Mouse (Mus musculus) bone marrow, adult 2 months (tissue): Measurements from ENCODE around the gene Arpc5.

Source experiments
- CTCF ChIP-seq: fragments of 200-500 bp; IDR thresholded peaks from 2 replicates; pipeline ENCODE4 v1.5.1; 2011; ENCODE audit warnings: low read length, control low read depth; ENCODE audit not compliant: control insufficient read depth, insufficient read depth
- POLR2A ChIP-seq: fragments of 200-500 bp; IDR thresholded peaks from 2 replicates; pipeline ENCODE4 v1.6.1; 2011; ENCODE audit warnings: low read depth, mild to moderate bottlenecking, control low read depth, low read length, borderline replicate concordance; ENCODE audit not compliant: control insufficient read depth

DNA sequence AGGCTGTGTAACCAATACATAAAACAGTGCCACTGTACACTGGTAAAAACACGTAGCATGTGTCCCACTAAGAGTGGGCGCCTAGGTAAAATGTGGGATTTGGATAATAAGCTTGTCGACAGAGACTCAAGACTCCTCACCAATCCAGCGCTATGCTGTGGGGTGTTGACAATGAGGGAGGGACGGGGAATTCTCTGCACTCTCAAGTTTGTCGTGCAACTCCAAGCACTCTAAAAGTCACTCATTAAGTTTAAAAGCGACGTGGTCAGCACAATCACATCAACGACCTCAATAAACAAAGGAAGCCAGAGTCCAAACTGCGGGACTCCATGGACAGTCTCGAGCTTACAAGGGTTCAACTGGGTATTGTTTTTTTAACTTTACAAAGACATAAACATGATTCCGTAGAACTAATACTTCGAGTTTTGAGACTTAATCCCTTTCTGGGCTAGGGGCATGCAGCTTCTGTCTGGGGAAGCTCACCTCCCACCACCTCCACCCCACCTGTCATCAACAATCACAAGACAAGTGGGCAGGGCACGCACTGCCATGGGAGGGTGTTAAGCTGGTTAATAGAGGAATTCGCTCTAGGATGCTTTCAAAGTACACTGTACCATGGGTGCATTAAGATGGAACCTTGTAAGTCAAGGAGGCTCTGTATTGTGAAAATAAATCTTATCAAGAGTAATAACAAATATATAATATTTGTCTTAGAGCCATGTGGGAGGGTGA, 23.1 kb upstream of the Arpc5 start:
- TF ChIP-seq POLR2A (no peak), CTCF (no peak)
